Mouse (Mus musculus) c-Kit-positive CD71-positive TER-119-positive erythroid progenitor cells, embryonic 14.5 days (primary cell): ENCODE measurements around the gene Psmc3ip.

ENCODE experiments used
- DNase-seq: peaks from one replicate; pipeline ENCODE4 v3.0.0-alpha.2; 2013; ENCODE audit warnings: low spot score

Psmc3ip gene

GRCm38 (mm10) chr11:101052751-101053473, 42.3 kb downstream of the Psmc3ip start:
- DNase-seq = no peak

GRCm38 (mm10) chr11:101051617-101052016, 43.6 kb downstream of the Psmc3ip start:
- no peak for DNase-seq

- no peak for DNase-seq
These were observed 44.2 kb downstream of the Psmc3ip start for GRCm38 (mm10) chr11:101051051-101051493.

- DNase-seq = no peak
These were observed 44.9 kb downstream of the Psmc3ip start for GRCm38 (mm10) chr11:101050359-101050758.

- no peak for DNase-seq
These were observed 47.7 kb downstream of the Psmc3ip start for GRCm38 (mm10) chr11:101047502-101047901.

- no peak for DNase-seq
These were observed 48.8 kb downstream of the Psmc3ip start for GRCm38 (mm10) chr11:101046440-101046839.

- no peak for DNase-seq
These were observed 49.4 kb downstream of the Psmc3ip start for GRCm38 (mm10) chr11:101045826-101046225.
